Mouse (Mus musculus): Measurements from ENCODE around the gene Gm10720. TPM values are rescaled to one million over a fixed set of nuclear protein-coding genes. Genes with fewer than 3 reads are reported as not detected.
"Not testable (repeated sequence)": the region's sequence is repeated elsewhere in the genome, so short reads cannot be mapped to it uniquely, and the experiment has no call there.

Gm10720 gene
- not detected for total RNA-seq (2021)

DNA sequence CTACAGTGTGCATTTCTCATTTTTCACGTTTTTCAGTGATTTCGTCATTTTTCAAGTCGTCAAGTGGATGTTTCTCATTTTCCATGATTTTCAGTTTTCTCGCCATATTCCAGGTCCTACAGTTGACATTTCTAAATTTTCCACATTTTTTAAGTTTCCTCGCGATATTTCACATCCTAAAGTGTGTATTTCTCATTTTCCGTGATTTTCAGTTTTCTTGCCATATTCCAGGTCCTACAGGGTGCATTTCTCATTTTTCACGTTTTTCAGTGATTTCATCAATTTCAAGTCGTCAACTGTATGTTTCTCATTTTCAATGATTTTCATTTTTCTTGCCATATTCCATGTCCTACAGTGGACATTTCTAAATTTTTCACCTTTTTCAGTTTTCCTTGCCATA is at the start of gene Gm10720:
Gene Gm10720, plus strand, starts transcription at position 301 of the 400 bp plus-strand sequence.
- DNase-seq; intact Hi-C loops (cut with DNase I): not testable (repeated sequence)

DNA sequence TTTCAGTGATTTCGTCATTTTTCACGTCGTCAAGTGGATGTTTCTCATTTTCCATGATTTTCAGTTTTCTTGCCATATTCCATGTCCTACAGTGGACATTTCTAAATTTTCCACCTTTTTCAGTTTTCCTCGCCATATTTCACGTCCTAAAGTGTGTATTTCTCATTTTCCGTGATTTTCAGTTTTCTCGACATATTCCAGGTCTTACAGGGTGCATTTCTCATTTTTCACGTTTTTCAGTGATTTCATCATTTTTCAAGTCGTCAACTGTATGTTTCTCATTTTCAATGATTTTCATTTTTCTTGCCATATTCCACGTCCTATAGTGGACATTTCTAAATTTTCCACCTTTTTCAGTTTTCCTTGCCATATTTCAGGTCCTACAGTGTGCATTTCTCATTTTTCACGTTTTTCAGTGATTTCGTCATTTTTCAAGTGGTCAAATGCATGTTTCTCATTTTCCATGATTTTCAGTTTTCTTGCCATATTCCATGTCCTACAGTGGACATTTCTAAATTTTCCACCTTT is 14.9 kb upstream of the Gm10720 start, which contains the start of gene Gm10722:
Gene Gm10722, plus strand, starts transcription at position 478 of the 528 bp plus-strand sequence.
- intact Hi-C loops (cut with DNase I), result not testable (repeated sequence)
- DNase-seq, result peak; percentile 22 to 31

GRCm38 (mm10) chr9:3001006-3001405 is 14.4 kb upstream of the Gm10720 start:
- intact Hi-C loops (cut with DNase I), result not testable (repeated sequence)
- peak; percentile 21 to 41 for DNase-seq

DNA sequence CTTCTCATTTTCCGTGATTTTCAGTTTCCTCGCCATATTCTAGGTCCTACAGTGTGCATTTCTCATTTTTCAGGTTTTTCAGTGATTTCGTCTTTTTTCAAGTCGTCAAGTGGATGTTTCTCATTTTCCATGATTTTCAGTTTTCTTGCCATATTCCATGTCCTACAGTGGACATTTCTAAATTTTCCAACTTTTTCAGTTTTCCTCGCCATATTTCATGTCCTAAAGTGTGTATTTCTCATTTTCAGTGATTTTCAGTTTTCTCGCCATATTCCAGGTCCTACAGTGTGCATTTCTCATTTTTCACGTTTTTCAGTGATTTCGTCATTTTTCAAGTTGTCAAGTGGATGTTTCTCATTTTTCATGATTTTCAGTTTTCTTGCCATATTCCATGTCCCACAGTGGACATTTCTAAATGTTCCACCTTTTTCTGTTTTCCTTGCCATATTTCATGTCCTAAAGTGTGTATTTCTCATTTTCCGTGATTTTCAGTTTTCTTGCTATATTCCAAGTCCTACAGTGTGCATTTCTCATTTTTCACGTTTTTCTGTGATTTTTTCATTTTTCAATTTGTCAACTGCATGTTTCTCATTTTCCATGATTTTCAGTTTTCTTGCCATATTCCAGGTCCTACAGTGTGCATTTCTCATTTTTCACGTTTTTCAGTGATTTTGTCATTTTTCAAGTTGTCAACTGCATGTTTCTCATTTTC is 13.3 kb upstream of the Gm10720 start:
- DNase-seq, result peak; percentile 98 to 100
- intact Hi-C loops (cut with DNase I), result not testable (repeated sequence)

DNA sequence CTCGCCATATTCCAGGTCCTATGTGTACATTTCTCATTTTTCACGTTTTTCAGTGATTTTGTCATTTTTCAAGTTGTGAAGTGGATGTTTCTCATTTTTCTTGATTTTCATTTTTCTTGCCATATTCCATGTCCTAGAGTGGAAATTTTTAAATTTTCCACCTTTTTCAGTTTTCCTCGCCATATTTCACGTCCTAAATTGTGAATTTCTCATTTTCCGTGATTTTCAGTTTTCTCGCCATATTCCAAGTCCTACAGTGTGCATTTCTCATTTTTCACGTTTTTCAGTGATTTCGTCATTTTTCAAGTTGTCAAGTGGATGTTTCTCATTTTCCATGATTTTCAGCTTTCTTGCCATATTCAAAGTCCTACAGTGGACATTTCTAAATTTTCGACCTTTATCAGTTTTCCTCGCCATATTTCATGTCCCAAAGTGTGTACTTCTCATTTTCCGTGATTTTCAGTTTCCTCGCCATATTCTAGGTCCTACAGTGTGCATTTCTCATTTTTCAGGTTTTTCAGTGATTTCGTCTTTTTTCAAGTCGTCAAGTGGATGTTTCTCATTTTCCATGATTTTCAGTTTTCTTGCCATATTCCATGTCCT is 12.6 kb upstream of the Gm10720 start, which contains the start of gene Gm11168:
Gene Gm11168, plus strand, starts transcription at position 553 of the 603 bp plus-strand sequence.
- intact Hi-C loops (cut with DNase I); DNase-seq: not testable (repeated sequence)

- intact Hi-C loops (cut with DNase I); DNase-seq: not testable (repeated sequence)
Measured at GRCm38 (mm10) chr9:3006179-3006578, 9.3 kb upstream of the Gm10720 start.

DNA sequence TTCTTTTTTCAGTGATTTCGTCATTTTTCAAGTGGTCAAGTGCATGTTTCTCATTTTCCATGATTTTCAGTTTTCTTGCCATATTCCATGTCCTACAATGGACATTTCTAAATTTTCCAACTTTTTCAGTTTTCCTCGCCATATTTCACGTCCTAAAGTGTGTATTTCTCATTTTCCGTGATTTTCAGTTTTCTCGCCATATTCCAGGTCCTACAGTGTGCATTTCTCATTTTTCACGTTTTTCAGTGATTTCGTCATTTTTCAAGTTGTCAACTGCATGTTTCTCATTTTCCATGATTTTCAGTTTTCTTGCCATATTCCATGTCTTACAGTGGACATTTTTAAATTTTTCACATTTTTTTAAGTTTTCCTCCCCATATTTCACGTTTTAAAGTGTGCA is 8.8 kb upstream of the Gm10720 start:
- intact Hi-C loops (cut with DNase I), result not testable (repeated sequence)
- peak; percentile 91 to 95 for DNase-seq

GRCm38 (mm10) chr9:3007272-3007671 is 8.2 kb upstream of the Gm10720 start:
- intact Hi-C loops (cut with DNase I); DNase-seq: not testable (repeated sequence)

- DNase-seq; intact Hi-C loops (cut with DNase I): not testable (repeated sequence)
Measured at GRCm38 (mm10) chr9:3009331-3009730, 6.1 kb upstream of the Gm10720 start.

DNA sequence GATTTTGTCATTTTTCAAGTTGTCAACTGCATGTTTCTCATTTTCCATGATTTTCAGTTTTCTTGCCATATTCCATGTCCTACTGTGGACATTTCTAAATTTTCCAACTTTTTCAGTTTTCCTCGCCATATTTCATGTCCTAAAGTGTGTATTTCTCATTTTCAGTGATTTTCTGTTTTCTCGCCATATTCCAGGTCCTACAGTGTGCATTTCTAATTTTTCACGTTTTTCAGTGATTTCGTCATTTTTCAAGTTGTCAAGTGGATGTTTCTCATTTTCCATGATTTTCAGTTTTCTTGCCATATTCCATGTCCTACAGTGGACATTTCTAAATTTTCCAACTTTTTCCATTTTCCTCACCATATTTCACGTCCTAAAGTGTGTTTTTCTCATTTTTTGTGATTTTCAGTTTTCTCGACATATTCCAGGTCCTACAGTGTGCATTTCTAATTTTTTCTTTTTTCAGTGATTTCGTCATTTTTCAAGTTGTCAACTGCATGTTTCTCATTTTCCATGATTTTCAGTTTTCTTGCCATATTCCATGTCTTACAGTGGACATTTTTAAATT is 3.3 kb upstream of the Gm10720 start:
- DNase-seq; intact Hi-C loops (cut with DNase I): not testable (repeated sequence)

- intact Hi-C loops (cut with DNase I), result not testable (repeated sequence)
Measured at GRCm38 (mm10) chr9:3012733-3013279, 2.6 kb upstream of the Gm10720 start, which contains the start of gene Gm10721. Gene Gm10721, plus strand, starts transcription at chr9:3013140.

DNA sequence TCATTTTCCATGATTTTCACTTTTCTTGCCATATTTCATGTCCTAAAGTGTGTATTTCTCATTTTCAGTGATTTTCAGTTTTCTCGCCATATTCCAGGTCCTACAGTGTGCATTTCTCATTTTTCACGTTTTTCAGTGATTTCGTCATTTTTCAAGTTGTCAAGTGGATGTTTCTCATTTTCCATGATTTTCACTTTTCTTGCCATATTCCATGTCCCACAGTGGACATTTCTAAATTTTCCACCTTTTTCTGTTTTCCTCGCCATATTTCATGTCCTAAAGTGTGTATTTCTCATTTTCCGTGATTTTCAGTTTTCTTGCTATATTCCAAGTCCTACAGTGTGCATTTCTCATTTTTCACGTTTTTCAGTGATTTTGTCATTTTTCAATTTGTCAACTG is 442 bp downstream of the Gm10720 start:
- peak in 1 of 2 experiments; percentile 1 for DNase-seq
- intact Hi-C loops (cut with DNase I), result not testable (repeated sequence)

More at GRCm38 (mm10) chr9:3012733-3013279, 2.6 kb upstream of the Gm10720 start, which contains the start of gene Gm10721:
- not testable (repeated sequence) for DNase-seq

DNA sequence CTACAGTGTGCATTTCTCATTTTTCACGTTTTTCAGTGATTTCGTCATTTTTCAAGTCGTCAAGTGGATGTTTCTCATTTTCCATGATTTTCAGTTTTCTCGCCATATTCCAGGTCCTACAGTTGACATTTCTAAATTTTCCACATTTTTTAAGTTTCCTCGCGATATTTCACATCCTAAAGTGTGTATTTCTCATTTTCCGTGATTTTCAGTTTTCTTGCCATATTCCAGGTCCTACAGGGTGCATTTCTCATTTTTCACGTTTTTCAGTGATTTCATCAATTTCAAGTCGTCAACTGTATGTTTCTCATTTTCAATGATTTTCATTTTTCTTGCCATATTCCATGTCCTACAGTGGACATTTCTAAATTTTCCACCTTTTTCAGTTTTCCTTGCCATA is 1.7 kb downstream of the Gm10720 start, which contains the start of gene Gm10719:
Gene Gm10719, plus strand, starts transcription at position 301 of the 400 bp plus-strand sequence.
- intact Hi-C loops (cut with DNase I); DNase-seq: not testable (repeated sequence)

GRCm38 (mm10) chr9:3018944-3019343 is 3.5 kb downstream of the Gm10720 start:
- intact Hi-C loops (cut with DNase I), result not testable (repeated sequence)
- DNase-seq, result peak in 1 of 2 experiments; percentile 60

- intact Hi-C loops (cut with DNase I), result not testable (repeated sequence)
- DNase-seq, result peak; percentile 52 to 68
Measured at GRCm38 (mm10) chr9:3019835-3020727, 4.6 kb downstream of the Gm10720 start.

GRCm38 (mm10) chr9:3022316-3023008 is 7.0 kb downstream of the Gm10720 start:
- DNase-seq, result peak; percentile 65 to 79
- intact Hi-C loops (cut with DNase I), result not testable (repeated sequence)

DNA sequence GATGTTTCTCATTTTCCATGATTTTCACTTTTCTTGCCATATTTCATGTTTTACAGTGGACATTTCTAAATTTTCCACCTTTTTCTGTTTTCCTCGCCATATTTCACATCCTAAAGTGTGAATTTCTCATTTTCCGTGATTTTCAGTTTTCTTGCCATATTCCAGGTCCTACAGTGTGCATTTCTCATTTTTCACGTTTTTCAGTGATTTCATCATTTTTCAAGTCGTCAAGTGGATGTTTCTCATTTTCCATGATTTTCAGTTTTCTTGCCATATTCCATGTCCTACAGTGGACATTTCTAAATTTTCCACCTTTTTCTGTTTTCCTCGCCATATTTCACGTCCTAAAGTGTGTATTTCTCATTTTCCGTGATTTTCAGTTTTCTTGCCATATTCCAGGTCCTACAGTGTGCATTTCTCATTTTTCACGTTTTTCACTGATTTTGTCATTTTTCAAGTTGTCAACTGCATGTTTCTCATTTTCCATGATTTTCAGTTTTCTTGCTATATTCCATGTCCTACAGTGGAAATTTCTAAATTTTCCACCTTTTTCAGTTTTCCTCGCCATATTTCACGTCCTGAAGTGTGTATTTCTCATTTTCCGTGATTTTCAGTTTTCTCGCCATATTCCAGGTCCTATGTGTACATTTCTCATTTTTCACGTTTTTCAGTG is 8.0 kb downstream of the Gm10720 start, which contains the start of gene Gm10718:
Gene Gm10718, plus strand, starts transcription at position 236 of the 673 bp plus-strand sequence.
- peak; percentile 15 to 27 for DNase-seq
- intact Hi-C loops (cut with DNase I), result not testable (repeated sequence)

DNA sequence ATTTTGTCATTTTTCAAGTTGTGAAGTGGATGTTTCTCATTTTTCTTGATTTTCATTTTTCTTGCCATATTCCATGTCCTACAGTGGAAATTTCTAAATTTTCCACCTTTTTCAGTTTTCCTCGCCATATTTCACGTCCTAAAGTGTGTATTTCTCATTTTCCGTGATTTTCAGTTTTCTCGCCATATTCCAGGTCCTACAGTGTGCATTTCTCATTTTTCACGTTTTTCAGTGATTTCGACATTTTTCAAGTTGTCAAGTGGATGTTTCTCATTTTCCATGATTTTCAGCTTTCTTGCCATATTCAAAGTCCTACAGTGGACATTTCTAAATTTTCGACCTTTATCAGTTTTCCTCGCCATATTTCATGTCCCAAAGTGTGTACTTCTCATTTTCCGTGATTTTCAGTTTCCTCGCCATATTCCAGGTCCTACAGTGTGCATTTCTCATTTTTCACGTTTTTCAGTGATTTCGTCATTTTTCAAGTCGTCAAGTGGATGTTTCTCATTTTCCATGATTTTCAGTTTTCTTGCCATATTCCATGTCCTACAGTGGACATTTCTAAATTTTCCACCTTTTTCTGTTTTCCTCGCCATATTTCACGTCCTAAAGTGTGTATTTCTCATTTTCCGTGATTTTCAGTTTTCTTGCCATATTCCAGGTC is 8.7 kb downstream of the Gm10720 start:
- DNase-seq, result peak; percentile 75 to 82
- intact Hi-C loops (cut with DNase I), result not testable (repeated sequence)

All from heart, postnatal 10 days (tissue).